In genomic region chr11:35760627-35761003, GRCm38 (mm10) we compare ENCODE assay signal across 14 mouse cellular contexts. TPM values are rescaled to one million over a fixed set of nuclear protein-coding genes. Genes with fewer than 3 reads are reported as not detected.
"Had no signal": no experiment of that assay in that cellular context is flagged by ENCODE, and none has a peak within 500 bp of the region (broad histone marks: within the 10 kb centered on the region; RNA-seq: fewer than 3 reads in every experiment).

No protein-coding gene starts in this region.

- H3K4me3 ChIP-seq: layer of hippocampus, adult 2 months; liver, embryonic 12.5 days; lung, embryonic 15.5 days; midbrain, embryonic 12.5 days; neural tube, embryonic 13.5 days had no signal

- H3K27me3 ChIP-seq: lung, embryonic 15.5 days; midbrain, embryonic 12.5 days; neural tube, embryonic 13.5 days had no signal

- H3K4me1 ChIP-seq: liver, embryonic 12.5 days; midbrain, embryonic 12.5 days; neural tube, embryonic 13.5 days had no signal

- H3K36me3 ChIP-seq: liver, embryonic 12.5 days; lung, embryonic 15.5 days; midbrain, embryonic 12.5 days; neural tube, embryonic 13.5 days had no signal

- H3K9ac ChIP-seq: liver, embryonic 12.5 days; lung, embryonic 15.5 days; midbrain, embryonic 12.5 days; neural tube, embryonic 13.5 days had no signal

- H3K9me3 ChIP-seq: liver, embryonic 12.5 days; lung, embryonic 15.5 days; midbrain, embryonic 12.5 days; neural tube, embryonic 13.5 days had no signal

- ATAC-seq: liver, embryonic 12.5 days; midbrain, embryonic 16.5 days had no signal

- DNase-seq: kidney, adult 8-10 months; kidney, postnatal 4 days; retina, postnatal 1 day; right cerebral cortex, postnatal 4 days; thymus, postnatal 4 days had no signal

- H3K4me2 ChIP-seq: liver, embryonic 12.5 days; lung, embryonic 15.5 days; midbrain, embryonic 12.5 days; neural tube, embryonic 13.5 days had no signal

- H3K27ac ChIP-seq: layer of hippocampus, adult 2 months; liver, embryonic 12.5 days; lung, embryonic 15.5 days; midbrain, embryonic 12.5 days; neural tube, embryonic 13.5 days had no signal

RNA-seq across cellular contexts. Expression of gene Fbll1, which starts 38.1 kb away (rescaled TPM):
- polyA plus RNA-seq: kidney, embryonic 16.5 days; liver, embryonic 12.5 days; liver, embryonic 16.5 days; spleen, adult 2 months had no signal
